Mouse (Mus musculus): ENCODE data around the gene Babam2. TPM values are rescaled to one million over a fixed set of nuclear protein-coding genes. Genes with fewer than 3 reads are reported as not detected.
"Not testable (repeated sequence)": the region's sequence is repeated elsewhere in the genome, so short reads cannot be mapped to it uniquely, and the experiment has no call there.

Babam2 gene
- total RNA-seq, 2 experiments from 2014 or later, result 30.2 TPM

DNA sequence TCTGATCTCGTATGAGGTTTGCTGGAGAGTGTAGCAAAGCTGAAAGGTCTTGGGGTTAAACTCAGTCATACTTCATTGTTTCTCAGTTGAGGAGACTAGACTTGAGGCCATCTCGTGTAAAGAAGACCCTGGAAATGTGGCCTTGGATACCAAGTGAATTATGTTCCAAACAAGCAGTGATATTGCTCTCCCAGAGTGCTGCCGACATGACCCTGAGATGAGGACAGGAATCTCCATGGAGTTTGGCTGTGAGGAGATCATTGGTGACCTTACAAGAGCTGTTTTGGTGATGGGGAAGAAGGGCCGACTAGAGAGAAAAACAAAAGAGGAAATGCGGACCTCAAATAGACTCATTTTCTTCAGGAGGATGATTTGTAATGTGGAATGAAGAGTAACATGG is 130.4 kb downstream of the Babam2 start:
- H3K27ac ChIP-seq, result no peak overlapping the region
- intact Hi-C loops (cut with DNase I), result no loop called here
- TF ChIP-seq CTCF (IDR thresholded peaks at IDR 0.05), result no peak

DNA sequence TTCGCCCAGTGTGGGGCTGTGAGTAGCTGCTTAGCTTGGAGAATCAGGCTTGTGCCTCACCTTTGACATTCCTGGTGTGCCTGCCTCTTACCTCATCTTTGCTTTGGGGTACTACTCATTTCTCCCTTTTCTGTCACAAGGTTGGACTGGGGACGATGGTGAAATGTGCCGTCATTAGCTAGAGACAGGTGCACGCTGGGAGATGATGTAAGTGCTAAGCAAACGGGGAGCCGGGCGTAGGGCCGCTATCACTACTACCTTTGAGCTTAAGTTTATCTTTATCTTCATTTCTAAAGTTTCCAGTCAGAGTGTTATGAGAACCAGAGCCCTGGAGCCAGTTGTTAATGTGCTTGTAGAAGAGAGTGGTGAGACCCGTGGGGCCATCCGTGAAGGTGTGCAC is 131.3 kb downstream of the Babam2 start:
- no peak for DNase-seq
- no peak for TF ChIP-seq CTCF (IDR thresholded peaks at IDR 0.05)
- intact Hi-C loops (cut with DNase I), result no loop called here

More for the DNA sequence above, 130.4 kb downstream of the Babam2 start:
- no peak for DNase-seq
- H3K4me3 ChIP-seq, result no peak overlapping the region

DNA sequence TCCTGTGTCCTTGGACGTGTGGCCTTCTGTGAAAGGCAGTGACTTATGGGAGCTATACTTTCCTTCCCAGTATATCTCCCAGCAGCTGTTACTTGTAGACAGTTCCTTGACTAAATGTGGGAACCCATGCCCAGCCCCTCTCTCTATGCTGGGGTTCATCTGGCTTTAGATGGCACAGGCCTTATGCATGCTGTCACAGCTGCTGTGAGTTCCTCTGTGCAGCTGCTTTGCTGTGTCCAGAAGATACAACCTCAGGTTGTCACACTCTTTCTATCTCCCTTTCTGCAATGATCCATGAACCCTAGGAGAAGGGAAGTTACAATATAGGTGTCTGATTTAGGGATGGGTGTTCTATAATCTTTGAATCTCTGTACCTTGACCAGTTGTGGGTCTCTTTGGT is 132.1 kb downstream of the Babam2 start:
- no peak for DNase-seq
- intact Hi-C loops (cut with DNase I), result no loop called here
- H3K4me3 ChIP-seq, result no peak overlapping the region
- H3K27ac ChIP-seq, result no peak overlapping the region
- no peak for TF ChIP-seq CTCF (IDR thresholded peaks at IDR 0.05)

More for the DNA sequence above, 131.3 kb downstream of the Babam2 start:
- Histone ChIP-seq H3K4me3 (no peak overlapping the region), H3K27ac (no peak overlapping the region)

DNA sequence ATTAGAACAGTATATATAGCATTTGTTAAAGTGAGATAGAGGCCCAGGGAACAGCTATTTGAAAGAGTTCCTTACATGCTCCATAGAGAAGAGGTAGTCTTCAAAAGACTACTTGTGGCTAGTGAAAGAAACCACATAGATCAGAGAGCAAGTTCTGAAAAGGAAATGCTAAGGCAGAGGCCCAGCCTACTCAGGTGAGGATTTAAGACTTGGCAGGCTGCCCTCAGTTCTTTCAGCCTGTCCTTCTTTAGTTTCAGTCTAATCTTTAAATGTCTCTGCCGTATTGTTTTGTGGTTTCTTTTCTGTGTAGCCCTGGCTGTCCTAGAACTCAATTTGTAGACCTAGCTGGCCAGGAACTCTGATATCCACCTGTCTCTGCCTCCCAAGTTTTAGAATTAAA is 134.1 kb downstream of the Babam2 start:
- H3K4me3 ChIP-seq, result no peak overlapping the region

DNA sequence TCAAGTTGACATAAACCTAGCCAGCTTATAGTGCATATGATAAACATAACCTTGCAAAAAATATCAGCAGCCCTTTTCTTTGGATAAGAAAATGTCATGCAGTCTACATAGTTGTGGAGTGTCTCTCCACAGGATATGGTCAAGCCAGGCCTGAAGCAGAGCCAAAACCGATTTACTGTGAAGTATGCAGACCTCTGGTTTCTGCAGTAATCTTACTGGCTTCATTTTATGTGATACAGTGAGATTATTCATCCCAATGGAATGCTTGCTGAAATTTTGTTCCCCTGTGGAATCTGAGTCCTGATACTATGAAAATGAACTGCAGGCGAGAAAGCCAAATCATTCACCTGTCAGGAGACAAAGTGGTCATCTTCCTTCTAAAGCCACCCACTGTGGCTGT is 138.2 kb downstream of the Babam2 start:
- no peak for DNase-seq
- no peak for TF ChIP-seq CTCF (IDR thresholded peaks at IDR 0.05)
- H3K27ac ChIP-seq, result no peak overlapping the region
- no peak overlapping the region for H3K4me3 ChIP-seq
- intact Hi-C loops (cut with DNase I), result no loop called here

More for the DNA sequence above, 134.1 kb downstream of the Babam2 start:
- H3K27ac ChIP-seq, result no peak overlapping the region
- no peak for DNase-seq
- TF ChIP-seq CTCF (IDR thresholded peaks at IDR 0.05), result no peak
- intact Hi-C loops (cut with DNase I), result no loop called here

DNA sequence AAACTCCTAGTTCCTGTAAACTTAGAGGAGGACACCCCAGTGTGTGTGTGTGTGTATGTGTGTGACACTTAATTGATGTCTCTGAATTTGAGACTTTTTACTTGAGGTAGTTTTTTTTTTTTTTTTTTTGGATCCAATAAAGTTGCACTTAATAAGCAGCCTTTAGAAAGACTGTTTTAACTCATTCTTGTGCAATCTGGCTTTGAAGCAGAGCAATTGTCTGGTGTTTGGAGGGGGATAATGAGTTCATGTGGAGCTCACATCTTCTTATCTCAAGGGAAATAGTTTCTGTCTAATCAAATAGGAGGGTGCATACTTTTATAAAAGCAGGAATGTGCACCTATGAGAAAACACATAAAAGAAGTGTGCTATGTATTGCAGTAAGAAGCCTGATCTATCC is 142.5 kb downstream of the Babam2 start:
- no peak for TF ChIP-seq CTCF (IDR thresholded peaks at IDR 0.05)
- intact Hi-C loops (cut with DNase I), result no loop called here
- Histone ChIP-seq H3K27ac (no peak overlapping the region), H3K4me3 (no peak overlapping the region)
- no peak for DNase-seq

DNA sequence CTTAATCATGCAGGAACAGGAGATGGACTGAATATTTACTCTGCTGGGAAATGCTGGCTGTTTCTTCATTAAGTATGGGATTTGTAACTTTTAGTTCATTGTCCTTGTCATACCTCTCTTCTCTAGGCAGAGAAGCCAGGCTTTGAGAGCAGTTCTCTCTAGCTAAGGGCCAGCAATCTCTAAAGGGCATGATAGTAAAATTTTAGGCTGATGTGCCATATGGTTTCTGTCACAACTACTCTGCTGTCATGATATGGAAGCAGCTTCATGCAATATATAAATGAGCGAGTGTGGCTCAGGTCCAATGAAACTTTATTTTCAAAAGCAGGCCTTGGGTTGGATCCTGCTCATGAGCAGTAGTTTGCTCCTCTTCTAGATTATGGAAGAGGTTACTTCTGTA is 142.9 kb downstream of the Babam2 start:
- TF ChIP-seq CTCF (IDR thresholded peaks at IDR 0.05), result no peak
- no peak overlapping the region for H3K27ac ChIP-seq
- intact Hi-C loops (cut with DNase I), result no loop called here
- H3K4me3 ChIP-seq, result no peak overlapping the region
- DNase-seq, result no peak

DNA sequence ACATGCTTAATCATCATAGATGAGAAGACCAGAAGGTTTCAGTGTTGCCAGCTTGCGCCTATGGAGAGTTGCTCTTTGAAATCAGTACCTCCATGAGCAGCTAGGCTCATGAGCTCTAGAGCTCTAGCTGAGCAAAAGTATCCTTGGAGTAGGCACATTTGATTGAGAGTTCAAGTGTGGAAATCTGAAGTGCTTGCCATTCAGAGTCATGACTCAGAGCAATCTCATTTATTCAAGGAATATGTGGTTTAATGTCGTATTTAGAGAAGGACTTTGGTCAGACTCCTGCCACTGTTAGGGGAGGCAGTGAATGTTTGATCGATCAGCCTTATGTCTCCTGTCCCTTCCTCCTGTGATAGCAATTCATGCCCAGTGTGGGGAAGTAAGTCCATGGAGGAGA is 147.4 kb downstream of the Babam2 start:
- TF ChIP-seq CTCF (IDR thresholded peaks at IDR 0.05), result no peak
- H3K27ac ChIP-seq, result no peak overlapping the region
- no peak overlapping the region for H3K4me3 ChIP-seq
- no peak for DNase-seq
- intact Hi-C loops (cut with DNase I), result no loop called here

DNA sequence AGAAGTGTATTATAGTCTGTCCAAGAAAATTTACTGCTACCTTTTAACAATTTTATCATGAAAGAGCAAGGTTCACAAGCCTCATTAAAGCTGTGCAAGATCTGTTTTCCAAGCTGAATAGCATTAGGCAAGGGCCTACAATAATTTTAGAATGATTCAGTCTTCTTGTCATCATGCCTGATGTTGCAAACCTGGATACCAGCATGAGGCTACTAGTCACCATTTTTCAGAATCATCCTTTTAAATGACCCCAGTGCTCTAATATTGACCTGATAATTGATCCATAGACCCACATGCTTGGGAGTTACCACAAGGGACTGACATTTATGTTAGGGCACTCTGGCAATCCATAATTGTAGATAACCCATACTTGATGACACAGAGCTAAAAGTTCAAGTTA is 149.5 kb downstream of the Babam2 start:
- DNase-seq, result no peak
- Histone ChIP-seq H3K4me3 (no peak overlapping the region), H3K27ac (no peak overlapping the region)
- TF ChIP-seq CTCF (IDR thresholded peaks at IDR 0.05), result no peak
- intact Hi-C loops (cut with DNase I), result no loop called here

DNA sequence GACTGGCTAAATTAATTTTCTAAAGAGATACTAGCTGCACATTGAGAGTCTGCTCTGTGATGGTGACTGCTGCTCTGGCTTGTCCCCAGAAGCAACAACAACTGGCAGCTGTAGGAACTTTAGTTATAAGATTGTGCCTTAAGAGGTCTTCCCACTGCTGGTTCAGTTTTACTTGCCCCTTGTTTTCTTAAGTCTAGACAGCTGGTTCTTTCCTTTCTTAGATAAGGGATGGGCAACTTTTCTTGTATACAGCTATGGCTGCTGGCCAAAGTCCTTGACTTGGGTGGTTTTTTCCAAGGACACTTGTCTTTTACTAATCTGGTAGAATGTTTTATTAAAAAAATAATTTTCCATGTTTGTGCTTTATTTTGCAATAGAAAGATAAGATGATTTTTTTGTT is 151.5 kb downstream of the Babam2 start:
- no peak overlapping the region for H3K4me3 ChIP-seq
- no peak overlapping the region for H3K27ac ChIP-seq
- no peak for DNase-seq
- intact Hi-C loops (cut with DNase I), result no loop called here
- no peak for TF ChIP-seq CTCF (IDR thresholded peaks at IDR 0.05)

DNA sequence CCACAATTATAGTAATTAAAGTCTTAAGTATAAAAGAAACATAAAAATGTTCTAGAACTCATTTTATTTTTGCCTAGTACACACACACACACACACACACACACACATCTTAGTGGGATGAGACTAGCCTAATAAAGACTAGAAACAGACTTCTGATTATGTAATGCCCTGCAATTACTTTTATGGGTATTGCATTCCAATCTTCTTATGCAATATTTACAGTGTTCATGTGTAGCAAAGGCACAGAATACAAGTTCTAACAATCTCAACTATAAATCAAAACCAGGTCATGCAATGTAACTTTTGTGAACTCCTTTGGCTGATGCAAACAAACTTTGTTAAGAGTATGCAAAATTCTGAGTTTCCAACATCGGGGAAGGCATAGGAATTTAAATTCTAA is 155.3 kb downstream of the Babam2 start:
- TF ChIP-seq CTCF (IDR thresholded peaks at IDR 0.05), result no peak
- H3K4me3 ChIP-seq, result no peak overlapping the region
- no peak for DNase-seq
- no peak overlapping the region for H3K27ac ChIP-seq
- intact Hi-C loops (cut with DNase I), result no loop called here

DNA sequence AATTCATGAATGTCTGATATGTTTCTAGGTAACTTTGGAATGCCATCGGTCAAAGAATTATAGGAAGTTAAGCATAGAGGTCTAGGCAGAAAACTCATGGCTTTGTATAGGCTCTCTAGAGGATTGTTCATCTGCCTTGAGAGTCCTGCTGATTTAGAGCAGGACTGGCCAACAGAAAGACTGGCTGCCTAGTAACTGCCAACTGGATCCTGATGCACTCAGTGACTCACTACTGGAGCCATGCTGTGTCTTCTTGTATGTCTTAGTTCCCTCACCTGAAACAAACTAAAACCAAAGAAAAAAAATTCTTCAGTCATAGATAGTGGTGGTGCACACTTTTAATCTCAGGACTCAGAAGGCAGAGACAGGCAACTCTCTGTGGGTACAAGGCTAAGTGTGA is 156.3 kb downstream of the Babam2 start:
- intact Hi-C loops (cut with DNase I), result no loop called here
- DNase-seq, result no peak
- no peak overlapping the region for H3K27ac ChIP-seq
- H3K4me3 ChIP-seq, result no peak overlapping the region
- TF ChIP-seq CTCF (IDR thresholded peaks at IDR 0.05), result no peak

DNA sequence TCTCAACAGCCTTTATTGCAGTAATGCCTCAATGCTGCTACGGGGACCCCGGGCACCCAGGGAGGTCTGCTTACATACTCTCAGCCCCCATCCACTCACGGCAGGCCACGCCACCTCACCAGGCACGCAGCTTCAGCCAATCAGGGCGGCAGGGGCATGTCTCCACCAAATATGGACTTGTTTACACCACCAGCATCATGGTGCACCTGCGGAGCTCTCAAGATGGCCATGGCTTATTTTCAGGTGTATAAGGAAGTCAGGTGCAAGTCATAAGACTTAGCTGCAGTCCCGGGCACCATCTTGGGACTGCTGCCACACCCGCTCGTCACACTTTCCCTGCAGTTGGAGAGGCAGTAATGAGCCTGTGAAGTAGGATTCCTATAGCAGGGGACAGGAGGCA is 161.4 kb downstream of the Babam2 start:
- H3K4me3 ChIP-seq; DNase-seq; intact Hi-C loops (cut with DNase I); H3K27ac ChIP-seq: not testable (repeated sequence)

DNA sequence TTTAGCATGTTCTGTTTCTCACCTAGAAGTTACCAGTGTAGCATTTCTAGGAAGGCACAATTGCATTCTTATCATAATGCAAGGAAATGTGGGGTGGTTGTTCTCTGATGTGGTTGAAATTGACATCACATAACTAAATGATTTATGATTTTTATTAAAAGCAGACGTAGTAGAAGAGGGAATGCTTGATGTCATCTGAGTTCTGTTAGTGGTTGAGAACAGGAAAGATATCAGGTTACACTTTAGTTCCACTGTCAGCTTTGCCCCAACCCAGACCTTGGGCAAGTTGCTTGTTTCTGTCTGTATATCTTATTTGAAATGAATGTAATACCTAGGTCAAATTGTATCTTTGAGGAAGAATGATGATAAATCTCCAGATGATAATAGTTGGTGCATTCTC is 162.9 kb downstream of the Babam2 start:
- H3K4me3 ChIP-seq, result no peak overlapping the region
- no peak for DNase-seq
- no peak overlapping the region for H3K27ac ChIP-seq
- TF ChIP-seq CTCF (IDR thresholded peaks at IDR 0.05), result no peak
- intact Hi-C loops (cut with DNase I), result no loop called here

All from gastrocnemius, adult 2 months (tissue).